Mouse (Mus musculus) ovary, postnatal 10 days (tissue): ENCODE results near the gene Pin1.
"Not testable (repeated sequence)": the region's sequence is repeated elsewhere in the genome, so short reads cannot be mapped to it uniquely, and the experiment has no call there.

Experiments
- DNase-seq: peaks from one replicate; pipeline ENCODE4 v3.0.0; 2022; ENCODE audit warnings: low spot score

The Pin1 gene

GRCm38 (mm10) chr9:20651602-20652259 lies at the start of gene Pin1:
Pin1 (plus strand) TSS chr9:20652095.
- DNase-seq, result peak; percentile 86

- no peak for DNase-seq
Observed at GRCm38 (mm10) chr9:20606269-20606668, 45.6 kb upstream of the Pin1 start.

- peak; percentile 91 for DNase-seq
Observed at GRCm38 (mm10) chr9:20607100-20607974, 44.6 kb upstream of the Pin1 start.

- DNase-seq, result no peak
Observed at GRCm38 (mm10) chr9:20609831-20610464, 41.9 kb upstream of the Pin1 start.

GRCm38 (mm10) chr9:20611976-20612375 lies 39.9 kb upstream of the Pin1 start:
- no peak for DNase-seq

- DNase-seq, result no peak
Observed at GRCm38 (mm10) chr9:20616685-20617084, 35.2 kb upstream of the Pin1 start.

GRCm38 (mm10) chr9:20631332-20631731 lies 20.6 kb upstream of the Pin1 start:
- DNase-seq, result no peak

- not testable (repeated sequence) for DNase-seq
Observed at GRCm38 (mm10) chr9:20635676-20636075, 16.2 kb upstream of the Pin1 start.

- no peak for DNase-seq
Observed at GRCm38 (mm10) chr9:20636256-20636655, 15.6 kb upstream of the Pin1 start.

- no peak for DNase-seq
Observed at GRCm38 (mm10) chr9:20636790-20637189, 15.1 kb upstream of the Pin1 start.

GRCm38 (mm10) chr9:20638552-20638951 lies 13.3 kb upstream of the Pin1 start:
- no peak for DNase-seq

GRCm38 (mm10) chr9:20639486-20639885 lies 12.4 kb upstream of the Pin1 start:
- DNase-seq, result no peak

GRCm38 (mm10) chr9:20641501-20641900 lies 10.4 kb upstream of the Pin1 start:
- DNase-seq, result no peak

- DNase-seq, result peak; percentile 65
Observed at GRCm38 (mm10) chr9:20642101-20642895, 9.6 kb upstream of the Pin1 start, which contains the start of gene Ubl5. Ubl5 (plus strand) TSS chr9:20642878.

- DNase-seq, result peak; percentile 56
Observed at GRCm38 (mm10) chr9:20642896-20643466, 8.9 kb upstream of the Pin1 start.

- no peak for DNase-seq
Observed at GRCm38 (mm10) chr9:20643781-20644180, 8.1 kb upstream of the Pin1 start.

GRCm38 (mm10) chr9:20644360-20645081 lies 7.4 kb upstream of the Pin1 start, which contains the start of gene Fbxl12:
Fbxl12 (minus strand) TSS chr9:20644767.
- peak; percentile 56 for DNase-seq

- no peak for DNase-seq
Observed at GRCm38 (mm10) chr9:20645121-20645520, 6.8 kb upstream of the Pin1 start.

- DNase-seq, result no peak
Observed at GRCm38 (mm10) chr9:20652260-20652658, 364 bp downstream of the Pin1 start.

GRCm38 (mm10) chr9:20653859-20654258 lies 2.0 kb downstream of the Pin1 start:
- no peak for DNase-seq

GRCm38 (mm10) chr9:20657546-20657945 lies 5.7 kb downstream of the Pin1 start:
- no peak for DNase-seq
